Mouse (Mus musculus): ENCODE measurements around the gene Srcin1.

The Srcin1 gene

DNA sequence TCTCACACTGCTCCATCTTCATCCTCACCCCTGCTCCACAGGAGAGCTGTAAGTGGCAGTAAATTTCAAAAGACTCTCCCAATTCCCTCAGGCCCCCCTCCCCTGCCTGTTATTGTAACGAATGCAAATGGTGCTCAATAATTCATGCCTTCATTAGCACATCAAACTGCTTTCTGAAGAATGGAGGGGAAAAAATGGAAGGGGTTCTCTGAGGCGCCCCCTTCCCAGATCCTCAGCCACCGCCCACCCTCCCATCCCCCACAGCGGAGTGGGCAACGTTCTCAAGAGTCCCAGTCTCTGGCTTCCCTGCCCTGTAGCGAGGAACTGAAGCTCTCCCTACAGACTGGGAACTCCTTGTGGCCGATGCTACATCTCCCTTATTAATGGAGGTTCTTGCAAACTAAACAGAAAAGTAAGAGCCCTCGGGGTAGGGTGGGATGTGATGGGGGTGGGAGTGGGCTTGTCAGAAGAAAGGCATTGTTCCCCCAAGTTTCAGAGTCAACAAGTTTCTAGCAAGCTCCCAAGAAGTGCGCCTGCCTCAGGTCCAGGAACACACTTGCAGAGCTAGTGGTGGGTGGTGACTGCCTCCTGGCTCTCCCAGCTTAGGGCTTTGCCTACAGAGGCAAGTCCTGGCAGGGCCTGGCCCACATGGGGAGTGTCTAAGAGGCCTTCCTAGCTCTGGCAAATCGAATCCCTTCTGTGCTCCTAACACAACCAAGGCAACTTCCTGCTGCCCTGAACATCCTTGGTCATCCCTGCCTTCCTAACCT lies 3.3 kb upstream of the Srcin1 start:
- DNase-seq (ENCODE audit: extremely low spot score, low spot score): no peak

DNA sequence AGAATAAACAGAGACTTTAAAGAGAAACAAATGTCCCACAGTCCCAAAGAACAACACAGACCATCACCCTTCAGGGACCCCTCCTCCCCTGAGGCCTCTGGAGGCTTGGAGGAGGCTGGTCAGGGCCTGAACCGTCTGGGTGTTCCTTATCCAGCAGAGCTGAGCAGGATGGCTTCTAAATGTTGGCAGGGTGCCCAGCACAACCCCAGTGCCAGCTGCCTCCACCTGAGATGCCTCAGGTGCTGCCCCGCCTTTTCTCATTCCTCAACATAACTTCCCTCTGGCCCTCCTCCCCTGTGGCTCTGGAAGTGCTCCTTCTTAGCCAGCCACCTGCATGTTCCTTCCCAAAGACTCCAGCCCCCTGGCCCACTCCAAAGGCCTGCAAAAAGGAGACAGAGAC lies 2.3 kb upstream of the Srcin1 start:
- no peak for DNase-seq (ENCODE audit: extremely low spot score, low spot score)

DNA sequence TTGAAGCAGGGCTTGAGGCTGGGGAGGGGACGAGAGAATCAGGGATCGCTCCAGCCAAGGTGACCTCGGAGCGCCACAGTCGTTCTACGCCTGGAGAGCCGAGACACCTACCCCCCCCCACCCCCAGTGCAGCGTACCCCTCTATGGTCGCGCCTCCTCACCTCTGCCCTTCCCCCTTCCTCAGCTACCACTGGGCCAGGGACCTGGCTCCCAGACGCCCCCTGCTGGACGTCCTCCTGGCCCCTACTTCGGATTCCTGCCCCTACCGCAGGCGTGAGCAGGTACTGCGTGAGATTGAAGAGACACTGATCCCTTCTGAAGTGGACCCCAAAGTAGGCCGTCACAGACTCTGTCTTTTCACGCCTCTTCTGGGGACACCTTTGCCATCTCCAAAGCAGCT lies 348 bp downstream of the Srcin1 start:
- DNase-seq (ENCODE audit: extremely low spot score, low spot score): peak; percentile 89

DNA sequence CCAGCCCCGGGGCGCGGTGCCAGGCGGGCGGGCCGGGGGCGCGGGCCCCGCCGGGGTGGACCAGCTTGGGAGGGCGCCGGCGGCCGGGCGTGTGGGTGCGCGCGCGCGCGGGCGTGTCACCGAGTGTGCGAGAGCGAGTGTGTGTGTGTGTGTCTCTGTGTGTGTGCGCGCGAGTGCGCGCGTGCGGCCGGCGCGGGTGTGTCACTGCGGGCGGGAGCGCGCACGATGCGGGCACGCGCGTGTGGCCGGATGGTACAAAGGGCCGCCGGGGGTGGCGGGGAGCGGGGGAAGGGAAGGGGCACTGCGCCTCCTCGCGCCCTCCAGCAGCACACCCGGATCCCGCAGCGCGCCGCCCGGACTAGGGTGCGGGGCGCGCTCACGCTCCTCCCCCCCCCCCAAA lies 911 bp downstream of the Srcin1 start:
- peak; percentile 73 for DNase-seq (ENCODE audit: extremely low spot score, low spot score)

DNA sequence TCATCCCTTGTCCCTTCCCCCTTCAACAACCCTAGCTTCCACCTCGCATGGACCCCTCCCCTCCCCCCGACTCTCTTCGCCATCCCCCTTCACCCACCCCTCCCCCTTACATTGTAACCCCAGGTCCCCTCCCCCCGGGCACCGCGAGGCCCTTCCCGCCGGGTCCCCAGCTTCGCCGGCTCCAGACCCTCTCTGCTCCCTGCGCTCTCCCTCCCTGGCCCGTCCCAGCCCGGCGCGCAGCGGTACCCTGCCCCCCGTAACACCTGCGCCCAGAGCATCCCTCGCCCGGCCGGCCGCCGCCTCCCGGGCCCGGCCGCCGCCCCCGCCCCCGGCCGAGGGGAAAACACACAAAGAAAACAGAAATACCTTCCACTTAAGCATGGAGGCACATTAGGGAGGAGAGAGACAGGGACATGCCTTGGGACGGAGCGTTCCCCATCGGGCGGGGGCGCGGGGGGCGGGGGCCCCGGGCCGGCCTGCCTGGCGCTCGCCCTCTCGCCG lies 1.4 kb downstream of the Srcin1 start:
- DNase-seq (ENCODE audit: extremely low spot score, low spot score): peak; percentile 71

DNA sequence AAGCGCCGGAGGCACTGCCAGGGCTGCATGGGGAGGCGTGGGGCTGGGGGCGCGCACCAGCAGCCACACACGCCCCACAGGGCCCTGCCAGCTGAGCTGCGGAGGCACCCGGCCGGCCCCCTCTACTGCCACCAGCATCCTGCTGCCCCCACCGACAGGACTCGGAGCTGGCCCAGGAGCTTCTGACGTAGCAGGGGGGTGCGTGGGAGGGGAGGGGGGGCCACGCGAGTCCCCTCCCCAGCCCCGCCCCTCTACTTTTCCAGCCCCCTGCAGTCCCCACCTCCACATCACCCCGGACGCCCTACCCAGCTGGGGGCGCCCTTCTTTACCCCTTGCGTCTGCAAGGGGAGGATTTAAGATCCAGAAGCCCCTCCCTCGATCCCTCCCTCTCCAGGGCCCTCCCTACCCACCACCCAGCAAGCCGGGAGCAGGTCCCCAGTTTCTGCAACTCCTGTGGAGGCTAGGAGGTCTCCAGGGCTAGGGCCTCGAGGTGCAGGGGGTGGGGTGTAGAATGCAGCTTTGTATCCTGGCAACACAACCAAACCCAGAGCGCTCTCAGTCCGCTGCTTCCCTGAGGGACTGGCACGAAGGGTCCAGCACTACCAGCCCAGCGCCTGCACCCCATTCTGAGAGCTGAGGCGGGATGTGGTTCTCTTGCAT lies 2.0 kb downstream of the Srcin1 start:
- DNase-seq (ENCODE audit: extremely low spot score, low spot score): peak; percentile 53

DNA sequence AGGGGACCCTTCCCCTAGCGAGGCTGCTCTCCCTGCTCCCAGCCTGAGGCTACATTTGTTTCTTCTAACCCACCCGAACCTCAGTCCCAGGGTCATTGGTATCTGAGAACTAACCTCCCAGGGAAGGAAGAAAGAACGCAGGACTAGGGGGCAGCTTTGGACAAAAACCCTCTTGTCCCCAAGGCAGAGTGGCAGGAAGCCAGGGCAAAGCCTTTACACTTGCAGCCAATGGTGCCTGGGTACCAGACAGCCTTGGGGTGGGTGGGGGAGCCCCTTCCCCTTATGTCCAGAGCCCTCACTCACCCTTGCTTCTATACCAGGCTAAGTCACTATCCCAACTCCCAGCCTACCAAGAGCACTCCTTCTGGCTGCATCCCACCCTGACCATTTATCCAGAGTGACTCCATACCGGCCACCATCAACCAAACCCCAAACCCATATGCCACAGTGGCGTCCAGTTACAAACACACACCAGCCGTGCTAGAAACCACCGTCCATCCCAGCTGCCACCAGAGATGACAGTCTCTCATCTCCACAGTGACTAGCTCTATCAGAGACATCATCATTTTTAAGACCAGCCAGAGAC lies 3.0 kb downstream of the Srcin1 start:
- no peak for DNase-seq (ENCODE audit: extremely low spot score, low spot score)

DNA sequence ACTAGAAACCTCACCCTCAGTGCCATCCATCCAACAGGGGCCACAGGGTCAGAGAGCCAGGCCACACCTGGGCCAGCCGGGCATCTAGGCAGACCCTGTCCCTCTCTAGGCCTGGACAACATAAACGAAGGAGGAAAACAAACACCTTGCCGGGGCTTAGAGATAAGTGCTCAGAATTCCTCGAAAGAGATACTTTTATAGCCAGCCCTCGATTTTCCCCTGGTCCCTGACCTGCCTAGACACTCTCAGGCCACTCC lies 4.0 kb downstream of the Srcin1 start:
- no peak for DNase-seq (ENCODE audit: extremely low spot score, low spot score)

DNA sequence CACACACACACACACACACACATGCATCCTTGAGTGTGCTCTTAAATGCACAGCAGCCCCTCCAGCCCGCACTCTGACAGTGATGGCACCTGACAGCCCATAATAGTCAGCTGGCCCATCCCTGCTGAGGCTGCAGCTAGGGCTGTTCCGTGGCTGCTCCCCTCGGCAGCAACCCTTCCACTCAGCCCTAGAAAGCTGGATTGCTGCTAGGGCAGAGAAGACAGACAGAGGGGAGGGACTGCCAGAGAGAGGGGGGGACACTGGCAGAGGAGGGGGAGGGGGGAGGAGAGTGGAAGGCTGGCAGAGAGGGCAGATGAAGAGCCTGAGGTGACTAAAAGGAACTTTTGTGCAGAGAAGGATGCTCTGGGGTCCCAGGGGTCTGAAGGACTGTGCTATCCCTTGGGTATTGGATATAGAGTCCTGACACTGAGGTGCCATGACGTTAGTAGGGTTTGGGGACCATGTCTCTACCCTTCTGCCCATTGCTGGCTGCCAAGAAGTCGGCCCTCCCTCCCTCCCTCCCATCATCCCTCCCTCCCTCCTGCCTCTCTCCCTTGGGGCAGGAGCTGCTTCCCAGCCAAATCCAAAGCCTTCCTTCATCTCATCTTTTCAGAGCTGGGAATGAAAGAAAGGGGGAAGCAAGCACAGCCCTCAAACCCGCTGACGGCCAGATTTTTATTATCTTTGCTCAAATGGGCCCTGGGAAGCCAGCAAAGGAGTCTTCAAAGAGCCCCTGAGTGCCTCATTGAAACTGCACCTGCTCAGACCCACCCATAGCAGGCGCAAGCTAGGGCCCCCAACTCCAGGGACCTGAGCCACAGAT lies 4.5 kb downstream of the Srcin1 start:
- DNase-seq (ENCODE audit: extremely low spot score, low spot score): no peak

DNA sequence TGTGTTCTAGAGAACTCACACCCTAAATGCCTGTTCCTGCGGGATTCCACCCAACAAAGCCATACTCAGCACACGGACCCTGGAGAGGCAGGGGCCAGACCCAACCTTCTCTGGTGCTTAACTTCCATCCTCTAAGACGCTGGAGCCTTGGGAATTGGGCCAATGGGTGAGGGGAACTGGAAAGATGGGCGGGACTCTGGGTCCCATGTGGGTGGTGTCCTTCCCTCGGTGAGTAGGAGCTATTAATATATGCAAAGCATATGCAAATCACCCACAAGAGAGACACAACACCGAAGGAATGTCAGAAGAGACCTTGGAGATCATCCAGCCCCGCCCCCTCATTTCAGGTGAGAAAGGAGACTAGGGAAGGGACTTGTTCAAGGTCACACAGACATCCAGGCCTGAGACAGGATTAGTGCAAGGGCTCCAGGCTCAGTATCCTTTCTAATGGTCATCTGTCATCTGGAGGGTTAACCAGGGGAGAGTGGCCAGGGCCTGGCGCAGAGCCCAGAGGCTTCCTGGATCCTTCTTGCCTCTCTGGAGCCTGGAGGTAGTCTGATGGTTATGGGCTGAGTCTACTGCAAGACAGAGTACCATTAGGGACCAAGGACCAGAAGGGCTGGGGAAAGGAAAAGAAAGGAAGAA lies 5.4 kb downstream of the Srcin1 start:
- DNase-seq (ENCODE audit: extremely low spot score, low spot score): no peak

DNA sequence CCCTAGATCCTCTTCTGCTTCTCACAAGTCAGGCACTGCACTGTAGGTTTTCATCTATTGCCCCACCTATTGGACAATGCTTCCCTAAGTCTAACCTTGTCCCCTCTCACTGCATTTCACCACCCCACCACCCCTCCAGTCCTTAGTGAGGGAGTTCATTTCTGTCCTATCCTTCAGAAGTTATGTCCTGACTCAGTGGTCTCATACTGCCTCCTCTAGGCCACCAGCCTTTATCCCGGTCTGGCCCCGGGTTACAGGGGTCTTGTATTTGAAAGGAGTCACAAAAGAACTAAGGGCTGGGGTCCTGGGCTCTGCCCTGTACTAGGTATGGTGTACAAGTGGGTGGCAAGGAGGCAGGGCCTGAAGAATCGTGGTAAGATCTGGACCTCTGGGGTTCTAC lies 6.2 kb downstream of the Srcin1 start:
- no peak for DNase-seq (ENCODE audit: extremely low spot score, low spot score)

DNA sequence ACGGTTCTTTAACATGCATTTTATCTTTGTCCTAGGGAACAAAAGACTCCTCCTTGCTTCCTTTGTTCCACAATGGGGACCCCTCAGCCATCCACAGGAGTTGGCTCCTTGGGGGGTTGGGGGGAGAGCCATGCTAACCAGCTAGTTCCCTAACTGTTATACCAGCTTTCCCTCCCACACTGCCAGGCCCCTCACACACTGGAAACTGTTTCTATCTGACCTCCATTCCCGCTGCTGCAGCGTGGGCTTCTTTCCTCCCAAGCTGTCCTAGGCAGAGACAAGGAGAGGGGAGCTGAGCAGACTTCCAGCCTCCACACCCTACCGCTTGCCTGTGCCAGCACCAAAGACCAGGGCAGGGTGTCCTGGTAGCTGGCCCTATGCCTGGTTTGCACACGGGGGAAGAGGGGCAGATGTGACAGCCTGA lies 6.7 kb downstream of the Srcin1 start:
- DNase-seq (ENCODE audit: extremely low spot score, low spot score): no peak

DNA sequence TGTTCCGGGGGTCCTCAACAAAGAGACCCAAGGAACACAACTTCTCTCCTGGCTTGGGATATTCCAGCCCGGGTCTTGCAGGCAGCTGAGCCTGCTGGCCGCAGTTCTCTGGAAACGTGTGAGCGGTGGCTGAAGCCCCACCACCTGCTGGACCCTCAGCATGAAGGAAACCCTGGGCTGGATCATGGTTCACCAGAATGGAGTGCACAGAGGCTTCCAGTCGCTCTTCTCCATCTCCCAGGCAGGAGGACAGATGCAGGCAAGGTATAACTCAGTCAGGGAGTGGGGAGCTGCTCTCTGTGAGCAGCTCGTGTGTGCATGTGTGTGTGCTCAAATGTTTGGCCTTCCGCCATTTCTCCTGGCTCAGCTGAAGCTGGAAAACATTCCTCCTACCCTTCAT lies 7.3 kb downstream of the Srcin1 start:
- peak; percentile 91 for DNase-seq (ENCODE audit: extremely low spot score, low spot score)

DNA sequence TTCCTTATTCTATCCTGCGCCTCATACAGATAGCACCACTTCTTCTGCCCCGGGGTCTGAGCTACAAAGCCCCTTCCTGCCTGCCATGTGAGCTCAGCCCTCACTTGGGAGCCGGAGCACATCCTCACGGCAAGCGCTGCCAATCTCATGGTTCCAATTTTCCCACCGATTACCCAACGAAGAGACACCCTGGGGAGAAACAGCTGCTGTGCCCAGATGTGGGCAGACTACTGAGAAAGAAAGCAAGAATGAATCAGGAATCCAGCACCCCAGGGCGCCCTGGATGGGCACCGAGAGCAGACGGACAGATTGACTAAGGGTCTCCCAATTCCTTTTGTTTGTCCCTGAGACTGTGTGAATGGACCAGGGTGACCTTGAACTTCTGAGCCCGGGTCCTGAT lies 8.5 kb downstream of the Srcin1 start:
- DNase-seq (ENCODE audit: extremely low spot score, low spot score): no peak

DNA sequence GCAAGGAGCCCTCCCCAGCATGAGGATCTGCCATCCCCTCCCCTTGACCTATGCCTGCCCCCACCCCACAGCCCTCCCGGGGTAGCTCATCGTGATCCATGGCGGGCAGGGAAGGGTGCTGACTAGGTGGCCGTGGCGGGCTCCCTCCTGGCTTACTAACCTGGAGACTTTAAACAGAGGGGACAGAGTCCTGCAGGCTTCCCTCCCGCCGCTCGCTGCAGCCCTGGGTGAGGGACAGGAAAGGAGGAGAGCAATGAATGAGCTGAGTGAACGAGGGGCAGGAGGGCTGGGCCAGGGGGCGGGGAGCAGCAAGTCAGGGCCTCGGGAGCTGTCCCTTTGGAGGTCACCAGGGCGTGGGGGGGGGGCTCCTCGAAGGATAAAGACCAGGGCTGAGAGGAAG lies 9.4 kb downstream of the Srcin1 start:
- DNase-seq (ENCODE audit: extremely low spot score, low spot score): no peak

DNA sequence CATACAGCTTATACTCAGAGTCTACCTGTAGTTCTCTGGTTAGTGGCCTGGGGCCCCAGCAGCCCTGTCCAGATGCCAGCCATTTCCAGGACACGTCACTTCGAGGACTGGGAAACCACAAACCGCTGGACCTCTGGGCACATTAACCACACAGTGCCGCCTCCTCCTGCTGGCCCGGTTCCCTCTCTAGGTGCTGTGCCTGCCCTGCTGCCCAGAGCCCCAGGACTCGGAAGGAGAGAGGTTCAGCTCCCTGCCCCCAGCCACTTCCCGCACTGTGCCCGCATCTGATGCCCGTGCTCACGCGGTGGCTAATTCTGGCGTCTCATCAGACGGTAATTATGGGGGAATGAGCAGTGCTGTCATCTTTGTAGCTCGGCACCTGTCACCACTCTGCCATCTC lies 12.3 kb downstream of the Srcin1 start:
- DNase-seq (ENCODE audit: extremely low spot score, low spot score): no peak

DNA sequence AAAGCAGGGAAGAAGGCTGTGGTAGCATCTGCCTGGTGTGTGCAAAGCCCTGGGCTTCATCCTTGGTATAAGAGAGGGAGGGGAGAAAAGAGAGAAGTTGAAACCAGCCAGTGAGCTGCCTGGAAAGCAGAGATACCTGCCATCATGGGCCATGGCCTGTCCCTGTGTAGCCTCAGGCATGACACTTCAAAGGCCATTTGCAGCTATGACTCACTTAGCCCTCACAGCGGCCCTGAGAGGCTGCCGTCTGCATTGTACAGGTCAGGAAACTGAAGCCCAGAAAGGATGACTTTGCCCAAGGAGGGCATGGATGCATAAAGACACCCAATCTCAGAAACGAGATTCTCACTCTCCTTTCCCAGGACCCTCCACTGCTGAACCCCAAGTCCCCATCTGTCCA lies 13.4 kb downstream of the Srcin1 start:
- DNase-seq (ENCODE audit: extremely low spot score, low spot score): no peak

DNA sequence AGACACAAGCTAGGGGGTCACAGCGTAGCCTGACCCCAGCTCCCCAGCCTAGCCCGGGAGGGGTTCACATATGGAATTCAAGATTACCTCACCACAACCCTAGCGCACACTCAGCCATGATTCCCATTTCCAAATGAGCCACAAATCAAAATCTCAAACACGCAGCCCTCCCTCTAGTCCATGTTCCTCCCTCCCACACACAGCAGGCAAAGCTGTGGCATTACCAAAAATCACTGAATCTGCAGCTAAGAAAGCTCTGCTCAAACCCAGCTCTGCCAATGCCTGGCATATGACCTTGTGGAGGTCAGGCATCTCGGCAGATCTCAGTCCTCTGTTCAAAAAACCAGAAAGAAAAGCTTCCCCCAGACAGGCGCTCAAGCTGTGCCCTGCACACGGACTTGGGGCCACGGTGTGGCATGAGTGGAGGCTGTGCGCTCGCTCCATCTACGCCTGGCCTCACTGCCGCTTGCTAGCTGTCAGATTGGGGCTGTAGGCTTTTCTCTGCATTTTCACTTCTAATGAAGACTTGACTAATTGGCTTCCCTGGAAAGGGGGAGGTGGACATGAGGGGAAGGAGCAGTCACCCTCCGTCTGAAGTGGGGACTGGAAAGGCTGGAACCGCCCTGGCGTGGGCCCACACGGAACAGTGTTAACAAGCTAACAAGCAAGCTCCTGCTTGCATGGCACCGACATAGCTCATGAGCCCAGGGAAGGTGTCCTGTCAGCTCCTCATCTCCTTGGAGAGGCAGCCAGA lies 15.6 kb downstream of the Srcin1 start:
- no peak for DNase-seq (ENCODE audit: extremely low spot score, low spot score)

DNA sequence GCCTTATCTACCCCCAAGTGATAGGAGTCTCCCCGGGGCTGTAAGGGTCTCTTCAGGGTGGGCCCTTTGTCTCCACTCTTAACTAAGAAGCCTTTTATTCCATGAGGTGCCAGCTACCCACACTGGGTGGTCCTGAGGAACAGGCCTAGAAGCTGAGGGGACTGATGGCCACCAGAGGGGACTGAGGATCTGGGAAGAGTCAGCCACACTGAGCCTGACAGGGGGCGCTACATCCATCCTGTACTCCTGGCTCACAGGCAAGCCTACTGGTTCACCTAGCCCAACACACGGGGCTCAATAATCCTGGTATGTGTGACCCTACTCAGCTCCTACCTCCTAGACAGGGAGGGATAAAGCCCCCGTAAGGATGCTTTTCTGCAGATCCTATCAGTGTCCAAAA lies 16.4 kb downstream of the Srcin1 start:
- no peak for DNase-seq (ENCODE audit: extremely low spot score, low spot score)

DNA sequence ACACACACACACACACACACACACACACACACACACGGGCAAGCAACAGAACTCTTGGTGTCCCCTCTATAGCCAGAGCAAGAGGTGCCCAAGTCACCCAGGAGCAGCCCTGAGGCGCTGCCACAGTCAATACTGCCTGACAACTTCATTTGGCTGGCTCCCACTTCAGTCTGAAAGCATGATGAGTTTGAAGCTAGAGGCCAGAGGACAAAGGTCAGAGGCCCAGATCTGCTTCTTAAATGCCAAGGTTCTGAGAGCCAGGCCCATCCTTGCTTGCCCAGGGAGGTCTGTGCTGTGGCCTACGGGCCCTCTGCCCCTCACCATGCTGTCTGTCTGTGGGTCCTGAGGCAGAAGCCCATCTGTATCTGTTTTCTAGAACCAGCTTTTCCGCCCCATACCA lies 18.1 kb downstream of the Srcin1 start:
- no peak for DNase-seq (ENCODE audit: extremely low spot score, low spot score)
